ENCODE assay signal across 8 mouse cellular contexts in genomic region chr4:105225512-105225911, GRCm38 (mm10).
DNase-seq lines count a peak whose midpoint lies in the region; ATAC-seq lines count a peak whose summit lies in the region.

No protein-coding gene starts in this region.

- peak; percentile 98 for ATAC-seq in common myeloid progenitor, adult 5-6 weeks (replicated peaks; ENCODE audit: low read depth, poor library complexity, severe bottlenecking)
- peak; percentile 96 for ATAC-seq in megakaryocyte progenitor cell, adult 5-6 weeks (replicated peaks; ENCODE audit: poor library complexity)
- ATAC-seq in activated CD4-positive, CD25-positive, alpha-beta regulatory T cell, adult 4 months: no peak
- no peak for ATAC-seq in erythroid progenitor cell, adult 5-6 weeks (replicated peaks; ENCODE audit: low FRiP score, poor library complexity, severe bottlenecking)

- DNase-seq in adrenal gland, adult (ENCODE audit: inconsistent age in 2 of 2, low spot score in 1 of 2): peak; percentile 83 to 94
- DNase-seq in adrenal gland, postnatal 4 days (ENCODE audit: low spot score in 2 of 2): no peak
- peak; percentile 2 for DNase-seq in 416B (ENCODE audit: low read depth)
- DNase-seq in layer of hippocampus, adult 9-11 months: peak; percentile 54

Comparison
In these comparisons a context has a peak if more than half of its experiments do, and no peak if none do; other contexts are left out.
1. DNase-seq: peak in adrenal gland, adult (2 of 2), 416B (single experiment) and layer of hippocampus, adult 9-11 months (single experiment); none in adrenal gland, postnatal 4 days (0 of 2).
2. ATAC-seq: peak in common myeloid progenitor, adult 5-6 weeks (single experiment) and megakaryocyte progenitor cell, adult 5-6 weeks (single experiment); none in activated CD4-positive, CD25-positive, alpha-beta regulatory T cell, adult 4 months (single experiment) and erythroid progenitor cell, adult 5-6 weeks (single experiment).